Mouse (Mus musculus) liver, embryonic 14.5 days (tissue): ENCODE data around the gene Rrp9. TPM values are rescaled to one million over a fixed set of nuclear protein-coding genes. Genes with fewer than 3 reads are reported as not detected.

Experiments used
- ATAC-seq: fragments of 200-750 bp; cut with Nextera tagmentation; 2 replicates; pipeline ENCODE4 v1.8.0; 2017; ENCODE audit warnings: moderate number of reproducible peaks, mild to moderate bottlenecking, moderate library complexity; ENCODE audit not compliant: insufficient read depth
- DNase-seq, 3 experiments: peaks; one replicate each; pipeline ENCODE4 v3.0.0-alpha.2; 2012 to 2013; ENCODE audit warnings: low read depth in 3 of 3, low spot score in 3 of 3
- H3K27ac ChIP-seq: fragments of 300-500 bp; sonication (generic); 2 replicates; pipeline ENCODE4 v1.5.1; 2014; ENCODE audit warnings: moderate library complexity, mild to moderate bottlenecking, control low read depth, inconsistent platforms
- H3K27me3 ChIP-seq: fragments of 300-500 bp; sonication (generic); 2 replicates; pipeline ENCODE4 v1.6.1; 2014; ENCODE audit warnings: mild to moderate bottlenecking, low read length, moderate library complexity; ENCODE audit not compliant: control insufficient read depth, insufficient read depth
- H3K36me3 ChIP-seq: fragments of 300-500 bp; sonication (generic); replicated peaks from 2 replicates; pipeline ENCODE4 v1.6.1; 2014; ENCODE audit warnings: low read depth; ENCODE audit not compliant: control insufficient read depth, insufficient read depth
- H3K4me1 ChIP-seq, 2 experiments: fragments of 200-500 bp in 1 of 2; fragments of 300-500 bp in 1 of 2; sonication (generic) in 1 of 2; replicated peaks; 2 replicates each; pipeline ENCODE4 v1.6.1; 2012 to 2014; ENCODE audit warnings: antibody characterized with exemption in 1 of 2, inconsistent platforms in 1 of 2, low read length in 1 of 2; ENCODE audit not compliant: control insufficient read depth in 2 of 2, insufficient read depth in 2 of 2
- H3K4me2 ChIP-seq: fragments of 300-500 bp; sonication (generic); 2 replicates; pipeline ENCODE4 v1.6.1; 2014; ENCODE audit warnings: low read depth, mild to moderate bottlenecking, control low read depth, moderate library complexity
- H3K4me3 ChIP-seq, 2 experiments: fragments of 200-500 bp in 1 of 2; fragments of 300-500 bp in 1 of 2; sonication (generic) in 1 of 2; 2 replicates each; pipeline ENCODE4 v1.5.1; 2012 to 2014; ENCODE audit warnings: low read depth in 2 of 2, low read length in 2 of 2, mild to moderate bottlenecking in 2 of 2, control low read depth in 1 of 2, inconsistent platforms in 1 of 2, moderate library complexity in 1 of 2; ENCODE audit not compliant: insufficient read depth in 1 of 2
- H3K9ac ChIP-seq: fragments of 300-500 bp; sonication (generic); replicated peaks from 2 replicates; pipeline ENCODE4 v1.6.1; 2014; ENCODE audit warnings: mild to moderate bottlenecking, control low read depth, moderate library complexity
- H3K9me3 ChIP-seq: fragments of 300-500 bp; sonication (generic); 2 replicates; pipeline ENCODE4 v1.6.1; 2016; ENCODE audit warnings: low read length, mixed read lengths; ENCODE audit not compliant: control insufficient read depth
- CTCF ChIP-seq: IDR thresholded peaks from 2 replicates; pipeline ENCODE4 v1.5.1; 2016; ENCODE audit warnings: antibody characterized with exemption, low read depth, control low read depth
- EP300 ChIP-seq: IDR thresholded peaks from 2 replicates; pipeline ENCODE4 v1.6.1; 2016; ENCODE audit warnings: antibody characterized with exemption, low read depth
- WGBS: fragments of 180-500 bp; shearing (Covaris S2); extraction: QIAGEN DNeasy Blood & Tissue Kit; methylation state at CpG from one replicate; pipeline ENCODE4 v1.1.7; 2014; ENCODE audit not compliant: insufficient replicate concordance; 5-methylcytosine and 5-hydroxymethylcytosine counted together
- polyA plus RNA-seq, 2 experiments: library from polyadenylated mRNA; depleted of rRNA in 1 of 2; stranded (reverse) in 1 of 2; unstranded in 1 of 2; fragments of >200 nt; fragmentation: Nextera tagmentation in 1 of 2; extraction: Ambion mirVana in 1 of 2; gene quantifications; 2 replicates each; pipeline versions ENCODE4 v1.2.1 to v1.2.3; 2012 to 2014

The Rrp9 gene
- polyA plus RNA-seq, 2 experiments = 18.8 to 22.1 TPM

DNA sequence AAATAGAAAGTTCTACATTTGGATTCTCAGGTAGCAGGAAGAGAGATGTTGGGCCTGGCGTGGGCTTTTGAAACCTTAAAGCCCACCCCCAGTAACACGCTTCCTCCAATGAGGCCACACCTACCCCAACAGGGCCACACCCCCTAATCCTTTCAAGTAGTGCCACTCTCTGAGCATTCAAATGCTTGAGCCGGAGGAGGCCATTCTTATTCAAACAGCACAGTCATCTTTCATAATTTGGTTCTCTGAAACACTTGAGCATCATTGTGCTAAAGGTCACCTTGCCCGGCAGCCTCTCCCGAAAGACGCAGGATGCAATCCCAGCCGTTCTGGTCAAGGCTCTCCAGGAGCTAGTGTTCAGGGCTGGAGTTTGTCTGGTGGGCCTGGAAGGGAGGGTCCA, 58.5 kb downstream of the Rrp9 start:
- WGBS = 77% methylated on average over 7 of the region's 7 CpGs
- no peaks in the 10 kb centered on the region for H3K27me3 ChIP-seq
- H3K4me1 ChIP-seq = no peaks in the 10 kb centered on the region
- no peak for TF ChIP-seq EP300
- TF ChIP-seq CTCF = no peak
- DNase-seq (no peak), ATAC-seq (no peak)
- no peak overlapping the region for H3K27ac ChIP-seq
- H3K9me3 ChIP-seq = no peaks in the 10 kb centered on the region
- no peak overlapping the region for H3K4me3 ChIP-seq
- H3K9ac ChIP-seq = no peak overlapping the region
- H3K36me3 ChIP-seq = no peaks in the 10 kb centered on the region
- H3K4me2 ChIP-seq = no peak overlapping the region

DNA sequence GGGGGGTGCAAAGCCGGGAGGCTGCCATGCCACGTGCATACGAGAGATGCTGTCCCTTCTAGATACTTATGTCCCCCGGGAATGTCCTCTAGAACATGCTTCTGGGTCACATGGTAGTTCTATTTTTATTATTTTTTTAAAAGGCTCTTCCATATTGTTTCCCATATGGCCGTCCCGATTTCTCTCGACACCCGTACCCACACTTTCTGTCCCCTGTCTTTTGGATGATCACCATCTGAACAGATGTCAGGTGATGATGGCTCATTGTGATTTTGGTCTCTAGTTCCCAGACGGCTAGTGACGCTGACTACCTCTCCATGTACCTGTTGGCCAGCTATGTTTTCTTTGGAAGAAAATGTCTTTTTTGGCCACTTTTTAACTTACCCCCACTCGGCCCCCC, 59.2 kb downstream of the Rrp9 start:
- DNase-seq = no peak
- Histone ChIP-seq H3K36me3 (no peaks in the 10 kb centered on the region), H3K27ac (no peak overlapping the region), H3K4me2 (no peak overlapping the region), H3K27me3 (no peaks in the 10 kb centered on the region), H3K9ac (no peak overlapping the region), H3K9me3 (no peaks in the 10 kb centered on the region), H3K4me1 (no peaks in the 10 kb centered on the region), H3K4me3 (no peak overlapping the region)
- whole genome bisulfite sequencing = 79% methylated on average over 11 of the region's 11 CpGs
- ATAC-seq = no peak
- TF ChIP-seq CTCF = no peak
- no peak for TF ChIP-seq EP300

Other genes starting within 250 kb of the Rrp9 start
- 29.2 and 29.8 TPM in 2 replicates for gene Alas1, start 227.3 kb upstream of the Rrp9 start, polyA plus RNA-seq (2012; rRNA removed)
- gene Alas1, start 227.3 kb upstream of the Rrp9 start, polyA plus RNA-seq (2014; fragmentation: Nextera tagmentation; extraction: Ambion mirVana) = 36.9 and 43.6 TPM in 2 replicates
- 17.8 and 18.5 TPM in 2 replicates for gene Poc1a, start 194.9 kb upstream of the Rrp9 start, polyA plus RNA-seq (2012; rRNA removed)
- gene Poc1a, start 194.9 kb upstream of the Rrp9 start, polyA plus RNA-seq (2014; fragmentation: Nextera tagmentation; extraction: Ambion mirVana) = 21.4 and 23.7 TPM in 2 replicates
- gene Dusp7, start 107.3 kb upstream of the Rrp9 start, polyA plus RNA-seq (2012; rRNA removed) = 8.2 and 10.0 TPM in 2 replicates
- gene Dusp7, start 107.3 kb upstream of the Rrp9 start, polyA plus RNA-seq (2014; fragmentation: Nextera tagmentation; extraction: Ambion mirVana) = 4.4 and 4.5 TPM in 2 replicates
- 718 and 743 TPM in 2 replicates for gene Rpl29, start 46.5 kb upstream of the Rrp9 start, polyA plus RNA-seq (2012; rRNA removed)
- gene Rpl29, start 46.5 kb upstream of the Rrp9 start, polyA plus RNA-seq (2014; fragmentation: Nextera tagmentation; extraction: Ambion mirVana) = 713 and 720 TPM in 2 replicates
- 13.6 and 19.5 TPM in 2 replicates for gene Acy1, start 37.6 kb upstream of the Rrp9 start, polyA plus RNA-seq (2012; rRNA removed)
- 26.7 and 26.8 TPM in 2 replicates for gene Acy1, start 37.6 kb upstream of the Rrp9 start, polyA plus RNA-seq (2014; fragmentation: Nextera tagmentation; extraction: Ambion mirVana)
- gene Abhd14b, start 28.5 kb upstream of the Rrp9 start, polyA plus RNA-seq (2012; rRNA removed) = 17.3 and 23.7 TPM in 2 replicates
- gene Abhd14b, start 28.5 kb upstream of the Rrp9 start, polyA plus RNA-seq (2014; fragmentation: Nextera tagmentation; extraction: Ambion mirVana) = 24.9 and 25.2 TPM in 2 replicates
- gene Abhd14a, start 28.3 kb upstream of the Rrp9 start, polyA plus RNA-seq (2012; rRNA removed) = 14.4 and 16.4 TPM in 2 replicates
- 14.3 and 16.3 TPM in 2 replicates for gene Abhd14a, start 28.3 kb upstream of the Rrp9 start, polyA plus RNA-seq (2014; fragmentation: Nextera tagmentation; extraction: Ambion mirVana)
- gene Pcbp4, start 22.7 kb upstream of the Rrp9 start, polyA plus RNA-seq (2012; rRNA removed) = 11.3 and 18.3 TPM in 2 replicates
- 5.6 and 5.7 TPM in 2 replicates for gene Pcbp4, start 22.7 kb upstream of the Rrp9 start, polyA plus RNA-seq (2014; fragmentation: Nextera tagmentation; extraction: Ambion mirVana)
- not detected in 2 replicates for gene Gpr62, start 10.0 kb upstream of the Rrp9 start, polyA plus RNA-seq (2012; rRNA removed)
- gene Gpr62, start 10.0 kb upstream of the Rrp9 start, polyA plus RNA-seq (2014; fragmentation: Nextera tagmentation; extraction: Ambion mirVana) = not detected in 2 replicates
- 1.3 TPM in 2 replicates for gene Parp3, start 986 bp downstream of the Rrp9 start, polyA plus RNA-seq (2012; rRNA removed)
- 0.77 and 0.91 TPM in 2 replicates for gene Parp3, start 986 bp downstream of the Rrp9 start, polyA plus RNA-seq (2014; fragmentation: Nextera tagmentation; extraction: Ambion mirVana)
- gene Iqcf1, start 24.0 kb downstream of the Rrp9 start, polyA plus RNA-seq (2012; rRNA removed) = not detected in 2 replicates
- not detected in 2 replicates for gene Iqcf1, start 24.0 kb downstream of the Rrp9 start, polyA plus RNA-seq (2014; fragmentation: Nextera tagmentation; extraction: Ambion mirVana)
- not detected in 2 replicates for gene Iqcf5, start 38.6 kb downstream of the Rrp9 start, polyA plus RNA-seq (2012; rRNA removed)
- not detected in 2 replicates for gene Iqcf5, start 38.6 kb downstream of the Rrp9 start, polyA plus RNA-seq (2014; fragmentation: Nextera tagmentation; extraction: Ambion mirVana)
- gene Iqcf3, start 85.7 kb downstream of the Rrp9 start, polyA plus RNA-seq (2012; rRNA removed) = not detected in 2 replicates
- not detected in 2 replicates for gene Iqcf3, start 85.7 kb downstream of the Rrp9 start, polyA plus RNA-seq (2014; fragmentation: Nextera tagmentation; extraction: Ambion mirVana)
- gene Iqcf4, start 95.0 kb downstream of the Rrp9 start, polyA plus RNA-seq (2012; rRNA removed) = not detected in 2 replicates
- not detected in 2 replicates for gene Iqcf4, start 95.0 kb downstream of the Rrp9 start, polyA plus RNA-seq (2014; fragmentation: Nextera tagmentation; extraction: Ambion mirVana)
- not detected in 2 replicates for gene Iqcf6, start 150.6 kb downstream of the Rrp9 start, polyA plus RNA-seq (2012; rRNA removed)
- not detected in 2 replicates for gene Iqcf6, start 150.6 kb downstream of the Rrp9 start, polyA plus RNA-seq (2014; fragmentation: Nextera tagmentation; extraction: Ambion mirVana)
- gene Grm2, start 180.1 kb downstream of the Rrp9 start, polyA plus RNA-seq (2012; rRNA removed) = 0.02 TPM in 1 of 2 replicates, not detected in the other
- not detected in 2 replicates for gene Grm2, start 180.1 kb downstream of the Rrp9 start, polyA plus RNA-seq (2014; fragmentation: Nextera tagmentation; extraction: Ambion mirVana)
- 9.4 and 11.3 TPM in 2 replicates for gene Tex264, start 210.0 kb downstream of the Rrp9 start, polyA plus RNA-seq (2012; rRNA removed)
- gene Tex264, start 210.0 kb downstream of the Rrp9 start, polyA plus RNA-seq (2014; fragmentation: Nextera tagmentation; extraction: Ambion mirVana) = 11.5 and 12.1 TPM in 2 replicates